Mouse (Mus musculus) liver, embryonic 14.5 days (tissue): ENCODE data around the gene 1700013H16Rik. TPM values are rescaled to one million over a fixed set of nuclear protein-coding genes. Genes with fewer than 3 reads are reported as not detected.
"Not testable (repeated sequence)": the region's sequence is repeated elsewhere in the genome, so short reads cannot be mapped to it uniquely, and the experiment has no call there.

Source experiments
- ATAC-seq: fragments of 200-750 bp; cut with Nextera tagmentation; 2 replicates; pipeline ENCODE4 v1.8.0; 2017; ENCODE audit warnings: moderate number of reproducible peaks, mild to moderate bottlenecking, moderate library complexity; ENCODE audit not compliant: insufficient read depth
- DNase-seq, 3 experiments: peaks; one replicate each; pipeline ENCODE4 v3.0.0-alpha.2; 2012 to 2013; ENCODE audit warnings: low read depth in 3 of 3, low spot score in 3 of 3
- H3K27ac ChIP-seq: fragments of 300-500 bp; sonication (generic); 2 replicates; pipeline ENCODE4 v1.5.1; 2014; ENCODE audit warnings: moderate library complexity, mild to moderate bottlenecking, control low read depth, inconsistent platforms
- H3K27me3 ChIP-seq: fragments of 300-500 bp; sonication (generic); 2 replicates; pipeline ENCODE4 v1.6.1; 2014; ENCODE audit warnings: mild to moderate bottlenecking, low read length, moderate library complexity; ENCODE audit not compliant: control insufficient read depth, insufficient read depth
- H3K36me3 ChIP-seq: fragments of 300-500 bp; sonication (generic); replicated peaks from 2 replicates; pipeline ENCODE4 v1.6.1; 2014; ENCODE audit warnings: low read depth; ENCODE audit not compliant: control insufficient read depth, insufficient read depth
- H3K4me1 ChIP-seq, 2 experiments: fragments of 200-500 bp in 1 of 2; fragments of 300-500 bp in 1 of 2; sonication (generic) in 1 of 2; replicated peaks; 2 replicates each; pipeline ENCODE4 v1.6.1; 2012 to 2014; ENCODE audit warnings: antibody characterized with exemption in 1 of 2, inconsistent platforms in 1 of 2, low read length in 1 of 2; ENCODE audit not compliant: control insufficient read depth in 2 of 2, insufficient read depth in 2 of 2
- H3K4me2 ChIP-seq: fragments of 300-500 bp; sonication (generic); 2 replicates; pipeline ENCODE4 v1.6.1; 2014; ENCODE audit warnings: low read depth, mild to moderate bottlenecking, control low read depth, moderate library complexity
- H3K4me3 ChIP-seq, 2 experiments: fragments of 200-500 bp in 1 of 2; fragments of 300-500 bp in 1 of 2; sonication (generic) in 1 of 2; 2 replicates each; pipeline ENCODE4 v1.5.1; 2012 to 2014; ENCODE audit warnings: low read depth in 2 of 2, low read length in 2 of 2, mild to moderate bottlenecking in 2 of 2, control low read depth in 1 of 2, inconsistent platforms in 1 of 2, moderate library complexity in 1 of 2; ENCODE audit not compliant: insufficient read depth in 1 of 2
- H3K9ac ChIP-seq: fragments of 300-500 bp; sonication (generic); replicated peaks from 2 replicates; pipeline ENCODE4 v1.6.1; 2014; ENCODE audit warnings: mild to moderate bottlenecking, control low read depth, moderate library complexity
- H3K9me3 ChIP-seq: fragments of 300-500 bp; sonication (generic); 2 replicates; pipeline ENCODE4 v1.6.1; 2016; ENCODE audit warnings: low read length, mixed read lengths; ENCODE audit not compliant: control insufficient read depth
- CTCF ChIP-seq: IDR thresholded peaks from 2 replicates; pipeline ENCODE4 v1.5.1; 2016; ENCODE audit warnings: antibody characterized with exemption, low read depth, control low read depth
- EP300 ChIP-seq: IDR thresholded peaks from 2 replicates; pipeline ENCODE4 v1.6.1; 2016; ENCODE audit warnings: antibody characterized with exemption, low read depth
- WGBS: fragments of 180-500 bp; shearing (Covaris S2); extraction: QIAGEN DNeasy Blood & Tissue Kit; methylation state at CpG from one replicate; pipeline ENCODE4 v1.1.7; 2014; ENCODE audit not compliant: insufficient replicate concordance; 5-methylcytosine and 5-hydroxymethylcytosine counted together
- polyA plus RNA-seq, 2 experiments: library from polyadenylated mRNA; depleted of rRNA in 1 of 2; stranded (reverse) in 1 of 2; unstranded in 1 of 2; fragments of >200 nt; fragmentation: Nextera tagmentation in 1 of 2; extraction: Ambion mirVana in 1 of 2; gene quantifications; 2 replicates each; pipeline versions ENCODE4 v1.2.1 to v1.2.3; 2012 to 2014

Gene 1700013H16Rik
- polyA plus RNA-seq (2012; rRNA removed), result not detected in 2 replicates
- polyA plus RNA-seq (2014; fragmentation: Nextera tagmentation; extraction: Ambion mirVana), result not detected in 2 replicates

- no peaks in the 10 kb centered on the region for H3K27me3 ChIP-seq
- H3K4me3 ChIP-seq, result no peak within 1 kb of the TSS
- ATAC-seq, result no peak
- no peak within 1 kb of the TSS for H3K9ac ChIP-seq
- no peak within 1 kb of the TSS for H3K27ac ChIP-seq
- H3K36me3 ChIP-seq, result no peaks in the 10 kb centered on the region
- H3K4me1 ChIP-seq, result no peaks in the 10 kb centered on the region
- WGBS, result 80% methylated on average over 16 of the region's 16 CpGs
- TF ChIP-seq CTCF (no peak), EP300 (no peak)
- no peaks in the 10 kb centered on the region for H3K9me3 ChIP-seq
- H3K4me2 ChIP-seq, result no peak within 1 kb of the TSS
- DNase-seq, result no peak
Measured at GRCm38 (mm10) chrX:53757736-53758135, at the start of gene 1700013H16Rik. Gene 1700013H16Rik, minus strand, starts transcription at chrX:53757831.

- Histone ChIP-seq H3K4me2 (no peak overlapping the region), H3K9me3 (no peaks in the 10 kb centered on the region), H3K4me1 (no peaks in the 10 kb centered on the region), H3K4me3 (no peak overlapping the region), H3K9ac (no peak overlapping the region), H3K27me3 (no peaks in the 10 kb centered on the region), H3K27ac (no peak overlapping the region), H3K36me3 (no peaks in the 10 kb centered on the region)
- ATAC-seq (no peak), DNase-seq (no peak)
- TF ChIP-seq EP300 (no peak), CTCF (no peak)
- whole genome bisulfite sequencing, result 30% methylated on average over 3 of the region's 3 CpGs
Measured at GRCm38 (mm10) chrX:53799074-53799473, 41.4 kb upstream of the 1700013H16Rik start.

- not testable (repeated sequence) for H3K27ac ChIP-seq, H3K4me3 ChIP-seq, DNase-seq, H3K4me2 ChIP-seq, H3K27me3 ChIP-seq, H3K4me1 ChIP-seq, H3K9ac ChIP-seq, H3K9me3 ChIP-seq, H3K36me3 ChIP-seq, ATAC-seq
- WGBS, result 59% methylated on average over 11 of the region's 11 CpGs
Measured at GRCm38 (mm10) chrX:53797519-53797918, 39.9 kb upstream of the 1700013H16Rik start, which contains the start of gene Xlr. Gene Xlr, minus strand, starts transcription at chrX:53797706.

GRCm38 (mm10) chrX:53776276-53776675, 18.6 kb upstream of the 1700013H16Rik start, which contains the start of gene Zfp36l3:
Gene Zfp36l3, minus strand, starts transcription at chrX:53776394.
- Histone ChIP-seq H3K4me2 (no peak within 1 kb of the TSS), H3K9ac (no peak within 1 kb of the TSS), H3K9me3 (no peaks in the 10 kb centered on the region), H3K4me1 (no peaks in the 10 kb centered on the region), H3K36me3 (no peaks in the 10 kb centered on the region), H3K27me3 (no peaks in the 10 kb centered on the region), H3K4me3 (no peak within 1 kb of the TSS), H3K27ac (no peak within 1 kb of the TSS)
- ATAC-seq, result no peak
- TF ChIP-seq EP300 (no peak), CTCF (no peak)
- 74% methylated on average over 12 of the region's 12 CpGs for WGBS
- DNase-seq, result no peak

DNA sequence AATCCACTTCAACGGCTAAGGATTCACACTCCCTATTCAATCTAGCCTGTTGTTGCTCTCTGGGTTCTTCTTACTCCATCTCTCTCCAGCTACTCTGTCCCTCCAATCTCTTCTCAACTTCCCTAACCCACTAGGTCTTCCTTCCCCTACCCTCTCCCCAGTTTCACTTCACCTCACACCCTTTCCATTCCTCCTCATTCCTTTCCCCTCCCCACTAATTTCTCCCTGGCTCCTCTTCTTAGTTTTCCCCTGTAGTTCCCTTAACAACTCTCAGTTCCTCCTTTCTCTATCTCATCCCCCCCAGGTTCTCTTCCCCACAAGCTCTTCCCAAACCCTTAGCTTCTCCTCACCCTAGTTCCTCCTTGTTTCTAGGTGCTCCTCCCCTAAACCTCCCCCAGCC, 4.8 kb downstream of the 1700013H16Rik start:
- TF ChIP-seq CTCF (no peak), EP300 (no peak)
- no peaks in the 10 kb centered on the region for H3K9me3 ChIP-seq

More for the DNA sequence above, 4.8 kb downstream of the 1700013H16Rik start:
- Histone ChIP-seq H3K4me2 (no peak overlapping the region), H3K4me3 (no peak overlapping the region), H3K36me3 (no peaks in the 10 kb centered on the region), H3K9ac (no peak overlapping the region), H3K27ac (no peak overlapping the region), H3K27me3 (no peaks in the 10 kb centered on the region), H3K4me1 (no peaks in the 10 kb centered on the region)
- ATAC-seq (no peak), DNase-seq (no peak)
- 53% methylated on average over 1 of the region's 1 CpGs for WGBS
